Mouse (Mus musculus): ENCODE results near the gene Ube2e3.

DNA sequence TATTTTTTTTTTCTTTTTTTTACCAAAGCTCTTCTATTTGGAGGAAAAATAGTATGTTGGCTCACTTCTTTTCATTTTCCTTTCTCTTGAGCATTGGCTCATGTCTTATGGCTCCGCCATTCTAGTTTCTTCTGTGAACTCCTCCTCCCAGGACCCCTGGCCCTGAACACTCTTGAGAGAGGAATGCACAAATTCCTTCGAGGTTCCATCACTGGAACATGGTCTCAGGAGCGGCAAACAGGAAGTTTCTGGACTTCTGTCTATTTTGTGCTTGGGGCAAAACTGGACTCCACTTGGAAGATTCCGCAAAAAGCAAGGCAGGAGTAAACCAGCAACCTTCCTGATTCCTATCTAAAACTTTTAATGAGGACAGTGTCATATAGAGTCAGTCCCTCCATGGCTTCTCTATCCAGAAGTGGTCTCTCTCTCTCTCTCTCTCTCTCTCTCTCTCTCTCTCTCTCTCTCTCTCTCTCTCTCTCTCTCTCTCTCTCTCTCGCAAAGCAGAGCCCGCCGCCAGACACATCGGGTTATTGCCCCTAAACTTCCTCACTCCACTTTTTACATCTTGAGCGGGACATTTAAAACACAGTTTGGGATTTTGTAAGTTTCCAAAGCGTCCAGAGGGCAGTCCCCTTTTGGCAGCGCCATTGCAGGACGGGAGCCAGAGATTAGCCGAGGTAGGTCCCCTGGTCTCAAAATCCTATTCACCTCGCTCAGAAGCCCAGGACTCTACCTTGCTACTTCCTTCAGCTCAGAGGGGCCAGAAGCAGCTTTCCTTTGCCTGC lies at the start of gene Ube2e3:
- TF ChIP-seq GATA1 (IDR thresholded peaks at IDR 0.05; ENCODE audit: borderline replicate concordance, low read length) (no peak), FLI1 (IDR thresholded peaks at IDR 0.05; ENCODE audit: low read length) (no peak)

Measured in megakaryocyte, embryonic 14.5 days (primary cell).